Mouse (Mus musculus) cerebellum, postnatal 14 days (tissue): ENCODE measurements around the gene Tmem262.

Experiments
- DNase-seq, 2 experiments: peaks; one replicate each; pipeline ENCODE4 v3.0.0; 2021; ENCODE audit warnings: mixed read lengths in 2 of 2

Gene Tmem262

GRCm38 (mm10) chr19:6104476-6104875 is 24.6 kb downstream of the Tmem262 start:
- no peak for DNase-seq

- DNase-seq = no peak
These were observed 25.8 kb downstream of the Tmem262 start, which contains the start of gene Naaladl1 for GRCm38 (mm10) chr19:6105586-6105985. Naaladl1 (plus strand) TSS chr19:6105782.

- no peak for DNase-seq
These were observed 33.3 kb downstream of the Tmem262 start for GRCm38 (mm10) chr19:6113116-6113515.

- DNase-seq = peak; percentile 43 to 52
These were observed 36.4 kb downstream of the Tmem262 start for GRCm38 (mm10) chr19:6116113-6116850.

GRCm38 (mm10) chr19:6117346-6117985 is 37.6 kb downstream of the Tmem262 start:
- DNase-seq = no peak

GRCm38 (mm10) chr19:6117986-6118676 is 38.3 kb downstream of the Tmem262 start, which contains the start of gene Sac3d1:
Sac3d1 (minus strand) TSS chr19:6118650.
- peak; percentile 89 to 90 for DNase-seq

- peak; percentile 45 to 63 for DNase-seq
These were observed 38.9 kb downstream of the Tmem262 start for GRCm38 (mm10) chr19:6118677-6119185.

- no peak for DNase-seq
These were observed 41.9 kb downstream of the Tmem262 start for GRCm38 (mm10) chr19:6121761-6122160.

GRCm38 (mm10) chr19:6123330-6123729 is 43.5 kb downstream of the Tmem262 start:
- peak in 1 of 2 experiments; percentile 38 for DNase-seq

- no peak for DNase-seq
These were observed 45.1 kb downstream of the Tmem262 start for GRCm38 (mm10) chr19:6124898-6125297.

GRCm38 (mm10) chr19:6126289-6126688 is 46.5 kb downstream of the Tmem262 start:
- DNase-seq = peak; percentile 68 to 82

- DNase-seq = no peak
These were observed 47.2 kb downstream of the Tmem262 start for GRCm38 (mm10) chr19:6126789-6127580.

GRCm38 (mm10) chr19:6127760-6128341 is 48.0 kb downstream of the Tmem262 start, which contains the start of gene Snx15:
Snx15 (minus strand) TSS chr19:6128304.
- DNase-seq = peak; percentile 97 to 98
